Mouse (Mus musculus): ENCODE results near the gene Atp11c.

DNA sequence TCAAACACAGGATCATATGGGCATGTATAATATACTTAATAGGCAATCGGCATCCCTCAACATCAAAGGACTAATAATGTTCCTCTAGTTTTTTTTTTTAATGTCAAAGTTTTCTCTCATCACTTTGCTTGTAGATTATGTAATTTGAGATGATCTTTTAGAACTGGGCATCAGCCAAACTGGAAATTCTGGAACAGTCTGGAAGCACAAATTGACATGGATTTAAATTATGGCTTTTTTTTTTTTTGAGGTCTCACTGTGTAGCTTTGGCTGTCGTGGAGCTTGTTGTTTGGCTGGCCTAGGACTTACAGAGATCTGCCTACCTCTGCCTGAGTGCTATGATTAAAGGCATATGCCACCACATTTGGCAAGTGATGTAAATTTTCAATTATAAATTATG, 210.8 kb downstream of the Atp11c start:
- no peak for TF ChIP-seq CTCF (conservative IDR thresholded peaks at IDR 0.05; ENCODE audit: low read length)
- no peak for TF ChIP-seq POU5F1 (IDR thresholded peaks at IDR 0.05; ENCODE audit: borderline replicate concordance, low read length)
- no peak for TF ChIP-seq NANOG (IDR thresholded peaks at IDR 0.05; ENCODE audit: borderline replicate concordance, low read length)

All from E14TG2a.4 (cell line).